Mouse (Mus musculus): ENCODE data around the gene Zbtb45.

DNA sequence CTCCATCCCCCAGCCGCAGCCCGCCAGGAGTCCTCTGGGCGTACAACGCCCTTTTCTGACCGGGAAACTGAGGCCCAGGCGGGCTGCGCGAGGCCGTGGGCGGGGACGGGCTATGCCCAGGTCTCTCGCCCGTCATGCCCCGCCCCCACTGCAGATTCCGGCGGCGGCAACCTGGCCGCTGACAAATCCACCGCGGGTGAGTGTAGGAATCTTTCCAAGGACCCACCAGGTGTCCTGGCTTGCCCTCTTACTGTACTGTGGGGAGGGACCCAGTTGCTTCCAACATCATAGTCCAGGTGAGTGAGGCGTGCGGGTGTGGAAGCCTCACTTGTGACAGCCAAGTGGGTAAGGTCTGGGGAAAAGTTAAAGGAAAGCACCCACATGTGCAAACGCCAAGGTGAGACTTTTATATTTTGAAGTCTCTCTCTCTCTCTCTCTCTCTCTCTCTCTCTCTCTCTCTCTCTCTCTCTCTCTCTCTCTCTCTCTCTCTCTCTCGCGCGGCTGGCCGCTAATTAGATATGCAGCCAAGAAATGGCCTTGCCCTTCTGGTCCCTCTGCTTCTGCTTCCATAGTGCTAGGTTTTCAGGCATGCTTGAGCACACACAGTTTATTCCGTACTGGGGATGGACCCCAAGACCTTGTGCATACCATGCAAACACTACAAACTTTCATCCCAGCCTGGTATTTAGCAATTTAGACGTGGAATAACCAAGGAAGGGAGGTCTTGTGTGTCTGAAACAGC is 43.6 kb downstream of the Zbtb45 start:
- TF ChIP-seq TAL1 (IDR thresholded peaks at IDR 0.05; ENCODE audit: low read length): no peak
- no peak for TF ChIP-seq GATA1 (IDR thresholded peaks at IDR 0.05; ENCODE audit: low read length)
